ENCODE assay signal across 16 mouse cellular contexts in the genomic region with DNA sequence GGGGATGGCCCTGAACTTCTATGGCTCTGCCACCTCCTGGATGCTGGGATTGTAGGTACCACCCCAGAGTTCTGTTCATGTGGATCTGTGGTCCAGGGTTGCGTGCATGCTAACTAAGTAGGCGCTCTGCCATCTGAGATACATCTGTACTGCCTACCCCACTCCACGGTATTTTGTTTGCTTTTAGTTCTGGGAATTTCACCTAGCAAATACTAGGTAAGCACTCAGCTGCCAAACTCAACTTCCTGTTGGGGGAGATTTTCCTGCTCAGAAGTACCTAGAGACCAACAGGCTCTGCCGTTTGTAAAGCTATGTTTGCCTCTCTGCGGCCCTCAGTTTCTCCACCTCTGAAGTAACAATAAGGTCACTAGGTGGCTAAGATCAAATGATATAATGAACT. TPM values are rescaled to one million over a fixed set of nuclear protein-coding genes. Genes with fewer than 3 reads are reported as not detected.
DNase-seq lines count a peak whose midpoint lies in the region; ATAC-seq and TF ChIP-seq lines count a peak whose summit lies in the region.
"Had no signal": no experiment of that assay in that cellular context is flagged by ENCODE, and none has a peak within 500 bp of the region (broad histone marks: within the 10 kb centered on the region; RNA-seq: fewer than 3 reads in every experiment).

No protein-coding gene starts in this region.

- ATAC-seq in heart, embryonic 13.5 days (ENCODE audit: extremely low read depth, insufficient number of reproducible peaks, low FRiP score, low TSS enrichment), result no peak
- ATAC-seq in lung, embryonic 15.5 days (ENCODE audit: borderline replicate concordance, extremely low read depth, low FRiP score, low TSS enrichment), result no peak
- ATAC-seq in forebrain, embryonic 16.5 days, result no peak
- ATAC-seq in hindbrain, embryonic 15.5 days (ENCODE audit: low FRiP score, low read depth), result no peak
- ATAC-seq: intestine, postnatal 0 days had no signal

- no peak overlapping the region for H3K27ac ChIP-seq in heart, embryonic 13.5 days (replicated peaks)
- no peak overlapping the region for H3K27ac ChIP-seq in heart, adult 2 months
- H3K27ac ChIP-seq in lung, embryonic 15.5 days, result no peak overlapping the region
- H3K27ac ChIP-seq in forebrain, embryonic 16.5 days (ENCODE audit: low read length), result no peak overlapping the region
- H3K27ac ChIP-seq in hindbrain, embryonic 15.5 days (replicated peaks), result no peak overlapping the region
- H3K27ac ChIP-seq: gastrocnemius, adult 2 months; kidney, embryonic 15.5 days; limb, embryonic 12.5 days; liver, embryonic 13.5 days had no signal

- H3K36me3 ChIP-seq in heart, embryonic 13.5 days, result no peaks in the 10 kb centered on the region
- H3K36me3 ChIP-seq in heart, adult 2 months (ENCODE audit: control insufficient read depth, insufficient read depth, low read length), result no peaks in the 10 kb centered on the region
- H3K36me3 ChIP-seq in lung, embryonic 15.5 days, result no peaks in the 10 kb centered on the region
- no peaks in the 10 kb centered on the region for H3K36me3 ChIP-seq in forebrain, embryonic 16.5 days (ENCODE audit: control insufficient read depth, insufficient read depth)
- no peaks in the 10 kb centered on the region for H3K36me3 ChIP-seq in hindbrain, embryonic 15.5 days
- H3K36me3 ChIP-seq: kidney, embryonic 15.5 days; limb, embryonic 12.5 days; liver, embryonic 13.5 days had no signal

- H3K4me1 ChIP-seq in heart, embryonic 13.5 days, result 0 out of 2 replicates have a peak, but pooled peaks cover 5% of the 10 kb centered on the region
- H3K4me1 ChIP-seq in heart, adult 2 months (ENCODE audit: control insufficient read depth, insufficient read depth, low read length), result no peaks in the 10 kb centered on the region
- peaks cover 6% of the 10 kb centered on the region; the same call in 1 of the 2 replicates for H3K4me1 ChIP-seq in lung, embryonic 15.5 days
- H3K4me1 ChIP-seq in forebrain, embryonic 16.5 days (replicated peaks; ENCODE audit: control insufficient read depth, insufficient read depth, low read length), result no peaks in the 10 kb centered on the region
- H3K4me1 ChIP-seq in hindbrain, embryonic 15.5 days (replicated peaks), result 0 out of 2 replicates have a peak, but pooled peaks cover 3% of the 10 kb centered on the region
- H3K4me1 ChIP-seq: kidney, embryonic 15.5 days; limb, embryonic 12.5 days; liver, embryonic 13.5 days had no signal

- no peak overlapping the region for H3K9ac ChIP-seq in heart, embryonic 13.5 days
- H3K9ac ChIP-seq in heart, adult 2 months (ENCODE audit: low read depth, low read length), result no peak overlapping the region
- H3K9ac ChIP-seq in lung, embryonic 15.5 days, result no peak overlapping the region
- H3K9ac ChIP-seq in forebrain, embryonic 16.5 days (replicated peaks; ENCODE audit: low read depth, low read length), result no peak overlapping the region
- H3K9ac ChIP-seq in hindbrain, embryonic 15.5 days, result no peak overlapping the region
- H3K9ac ChIP-seq: kidney, embryonic 15.5 days; liver, embryonic 13.5 days had no signal

- peak overlapping the region; percentile 68; the same call in 1 of the 2 replicates for H3K4me2 ChIP-seq in heart, embryonic 13.5 days
- H3K4me2 ChIP-seq in lung, embryonic 15.5 days, result peak overlapping the region; percentile 61; the same call in 1 of the 2 replicates
- peak overlapping the region; percentile 52 for H3K4me2 ChIP-seq in forebrain, embryonic 16.5 days (ENCODE audit: low read length)
- H3K4me2 ChIP-seq in hindbrain, embryonic 15.5 days, result peak overlapping the region; percentile 64; the same call in 1 of the 2 replicates

- WGBS in heart, embryonic 13.5 days, result 77% methylated on average over 5 of the region's 5 CpGs
- WGBS in heart, adult 2 months, result 82% methylated on average over 5 of the region's 5 CpGs
- 54% methylated on average over 5 of the region's 5 CpGs for WGBS in lung, embryonic 15.5 days
- WGBS in forebrain, embryonic 16.5 days, result 88% methylated on average over 5 of the region's 5 CpGs
- 91% methylated on average over 5 of the region's 5 CpGs for WGBS in hindbrain, embryonic 15.5 days

- H3K79me2 ChIP-seq in heart, adult 2 months (replicated peaks; ENCODE audit: control insufficient read depth, insufficient read depth, low read length), result no peaks in the 10 kb centered on the region

- TF ChIP-seq CTCF in heart, adult 2 months (IDR thresholded peaks at IDR 0.05), result no peak

- H3K4me3 ChIP-seq in heart, embryonic 13.5 days, result no peak overlapping the region
- no peak overlapping the region for H3K4me3 ChIP-seq in heart, adult 2 months
- H3K4me3 ChIP-seq in lung, embryonic 15.5 days, result no peak overlapping the region
- no peak overlapping the region for H3K4me3 ChIP-seq in forebrain, embryonic 16.5 days (replicated peaks; ENCODE audit: low read length)
- H3K4me3 ChIP-seq in hindbrain, embryonic 15.5 days, result no peak overlapping the region
- H3K4me3 ChIP-seq: gastrocnemius, adult 2 months; liver, embryonic 13.5 days had no signal

- H3K27me3 ChIP-seq in heart, embryonic 13.5 days (replicated peaks), result peaks cover 26% of the 10 kb centered on the region
- no peaks in the 10 kb centered on the region for H3K27me3 ChIP-seq in heart, adult 2 months (ENCODE audit: control insufficient read depth, insufficient read depth, low read length)
- H3K27me3 ChIP-seq in lung, embryonic 15.5 days, result peaks cover 5% of the 10 kb centered on the region; the same call in 1 of the 2 replicates
- no peaks in the 10 kb centered on the region for H3K27me3 ChIP-seq in forebrain, embryonic 16.5 days (replicated peaks; ENCODE audit: control insufficient read depth, insufficient read depth, low read length)
- 0 out of 2 replicates have a peak, but pooled peaks cover 2% of the 10 kb centered on the region for H3K27me3 ChIP-seq in hindbrain, embryonic 15.5 days
- H3K27me3 ChIP-seq: liver, embryonic 13.5 days had no signal

- H3K9me3 ChIP-seq in heart, embryonic 13.5 days, result no peaks in the 10 kb centered on the region
- H3K9me3 ChIP-seq in lung, embryonic 15.5 days, result no peaks in the 10 kb centered on the region
- H3K9me3 ChIP-seq in forebrain, embryonic 16.5 days (ENCODE audit: control insufficient read depth, low read length), result no peaks in the 10 kb centered on the region
- H3K9me3 ChIP-seq in hindbrain, embryonic 15.5 days, result no peaks in the 10 kb centered on the region
- H3K9me3 ChIP-seq: kidney, embryonic 15.5 days; limb, embryonic 12.5 days; liver, embryonic 13.5 days had no signal

- TF ChIP-seq EP300 in heart, adult 2 months (IDR thresholded peaks at IDR 0.05; ENCODE audit: insufficient read depth, low read depth, low read length), result no peak

- no peak for TF ChIP-seq POLR2A in heart, adult 2 months (IDR thresholded peaks at IDR 0.05; ENCODE audit: insufficient read depth, low read depth, low read length)

- intact Hi-C loops in heart, adult 2 months (cut with DNase I), result loop anchor here (2.0 kb wide), 1 partner anchor 88 kb away; no protein-coding TSS in a partner anchor

- DNase-seq in heart, adult 2 months, result no peak
- no peak for DNase-seq in lung, postnatal 25 days (ENCODE audit: low spot score)
- no peak for DNase-seq in kidney, postnatal 10 days
- DNase-seq: liver, embryonic 13.5 days; thymus, postnatal 14 days had no signal

RNA-seq across cellular contexts. Expression of a gene that starts 25.0 kb away (rescaled TPM):
- 0.08 and 0.11 TPM in 2 replicates for polyA plus RNA-seq in heart, embryonic 13.5 days (2015; fragmentation: Nextera tagmentation; extraction: Ambion mirVana)
- total RNA-seq in heart, adult 2 months (2021), result not detected
- 0.37 TPM in 1 of 2 replicates, not detected in the other for polyA plus RNA-seq in heart, adult 2 months (2012; rRNA removed)
- 0.29 and 0.43 TPM in 2 replicates for polyA plus RNA-seq in lung, embryonic 15.5 days (2015; fragmentation: Nextera tagmentation; extraction: Ambion mirVana)
- 1.7 and 2.6 TPM in 2 replicates for polyA plus RNA-seq in forebrain, embryonic 16.5 days (2015; fragmentation: Nextera tagmentation; extraction: Ambion mirVana)
- polyA plus RNA-seq in hindbrain, embryonic 15.5 days (2015; fragmentation: Nextera tagmentation; extraction: Ambion mirVana), result 0.38 and 0.49 TPM in 2 replicates
- total RNA-seq: gastrocnemius, adult 2 months; hematopoietic stem cell, adult 5-6 weeks; left cerebral cortex, adult 8-10 months had no signal
- polyA plus RNA-seq: intestine, postnatal 0 days; kidney, embryonic 15.5 days; liver, embryonic 13.5 days had no signal

RNA-seq across cellular contexts. Expression of a gene that starts 37.1 kb away (rescaled TPM):
- 0.29 and 0.76 TPM in 2 replicates for polyA plus RNA-seq in heart, embryonic 13.5 days (2015; fragmentation: Nextera tagmentation; extraction: Ambion mirVana)
- total RNA-seq in heart, adult 2 months (2021), result under 1 TPM; 0.09 to 0.23 TPM
- polyA plus RNA-seq in heart, adult 2 months (2012; rRNA removed), result 0.12 and 0.37 TPM in 2 replicates
- 0.76 and 1.6 TPM in 2 replicates for polyA plus RNA-seq in lung, embryonic 15.5 days (2015; fragmentation: Nextera tagmentation; extraction: Ambion mirVana)
- 0.86 and 2.1 TPM in 2 replicates for polyA plus RNA-seq in forebrain, embryonic 16.5 days (2015; fragmentation: Nextera tagmentation; extraction: Ambion mirVana)
- polyA plus RNA-seq in hindbrain, embryonic 15.5 days (2015; fragmentation: Nextera tagmentation; extraction: Ambion mirVana), result 0.09 TPM in 1 of 2 replicates, not detected in the other
- total RNA-seq: hematopoietic stem cell, adult 5-6 weeks had no signal
- polyA plus RNA-seq: cerebellum, adult 2 months had no signal
